Mouse (Mus musculus) right cerebral cortex, adult 18-20 months (tissue): ENCODE data around the gene Wrnip1.

Experiments used
- DNase-seq: peaks from one replicate; pipeline ENCODE4 v3.0.0; 2022; ENCODE audit warnings: mixed read lengths

The Wrnip1 gene

DNA sequence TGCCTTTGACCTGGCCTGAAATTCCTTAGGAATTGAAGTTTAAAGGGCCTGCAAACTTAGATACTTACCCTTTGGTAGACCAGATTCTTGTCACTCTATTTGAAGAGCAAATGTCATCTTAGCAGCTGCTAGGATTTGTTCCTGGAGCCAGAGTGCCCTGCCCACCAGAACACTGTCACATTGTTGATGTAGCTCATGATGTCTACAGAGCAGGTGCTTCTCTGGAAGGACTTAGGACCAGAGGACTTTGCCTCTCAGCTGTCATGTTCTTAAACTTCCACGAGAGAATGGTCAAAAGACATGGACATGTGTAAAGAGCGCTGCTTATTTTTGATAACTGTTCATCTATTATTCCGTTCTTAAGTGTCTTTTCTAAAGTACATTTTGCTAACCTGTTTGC, 17.4 kb downstream of the Wrnip1 start:
- DNase-seq, result no peak

DNA sequence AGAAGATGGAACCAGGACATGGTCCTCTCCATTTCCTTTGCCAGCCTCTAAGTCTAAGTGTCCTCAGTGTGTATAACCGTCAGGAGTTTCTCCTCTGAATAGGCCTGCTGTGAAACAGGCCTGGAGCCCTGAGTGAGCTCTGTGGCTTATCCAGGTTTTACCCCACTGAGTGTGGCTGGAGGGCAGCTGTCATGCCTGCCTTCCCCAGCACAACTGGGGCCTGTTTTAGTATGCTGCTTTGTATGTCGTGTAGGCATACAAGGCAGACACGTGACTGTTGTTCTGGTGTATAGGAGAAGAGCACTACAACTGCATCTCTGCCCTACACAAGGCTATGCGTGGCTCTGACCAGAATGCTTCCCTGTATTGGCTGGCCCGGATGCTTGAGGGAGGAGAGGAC, 18.1 kb downstream of the Wrnip1 start:
- no peak for DNase-seq

GRCm38 (mm10) chr13:32821671-32822070, 19.8 kb downstream of the Wrnip1 start:
- DNase-seq, result no peak

DNA sequence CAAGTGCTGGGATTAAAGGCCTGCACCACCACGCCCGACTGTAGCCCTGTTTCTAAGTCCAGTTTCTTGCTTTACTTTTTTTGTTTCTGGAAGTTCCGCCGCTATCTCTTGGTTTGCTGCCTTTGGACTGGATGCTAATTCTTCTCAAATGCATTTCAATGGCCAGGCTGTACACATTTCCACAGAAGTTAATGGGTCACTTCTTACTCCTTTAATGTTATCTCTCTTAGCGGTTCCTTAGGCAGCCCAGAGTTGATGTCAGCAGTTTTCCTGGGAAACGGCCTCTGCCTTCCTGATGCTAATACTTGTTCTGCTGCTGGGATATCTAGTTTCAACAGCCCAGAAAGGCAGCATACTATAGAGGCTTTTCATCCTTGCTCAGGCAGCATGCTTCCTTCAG, 21.3 kb downstream of the Wrnip1 start:
- no peak for DNase-seq

GRCm38 (mm10) chr13:32824377-32825330, 22.8 kb downstream of the Wrnip1 start:
- no peak for DNase-seq

DNA sequence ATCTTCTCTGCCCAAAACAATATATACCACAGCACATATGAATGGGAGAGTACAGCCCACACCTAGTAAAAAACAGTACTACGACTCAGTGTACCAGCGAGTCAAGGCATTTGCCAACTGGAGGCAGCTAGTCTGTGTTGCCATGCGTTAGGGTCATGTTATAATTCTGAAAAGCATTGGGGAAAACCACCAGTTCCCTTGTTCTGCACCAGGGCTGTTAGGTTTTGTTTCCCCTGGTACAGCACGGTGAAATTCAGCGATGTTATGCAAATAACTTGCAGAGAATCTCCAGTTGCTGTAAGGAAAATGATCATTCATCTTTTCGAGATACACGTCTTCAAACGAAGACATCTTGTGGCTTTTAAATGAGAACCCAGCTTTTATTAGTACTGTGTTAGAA, 23.7 kb downstream of the Wrnip1 start:
- DNase-seq, result no peak

DNA sequence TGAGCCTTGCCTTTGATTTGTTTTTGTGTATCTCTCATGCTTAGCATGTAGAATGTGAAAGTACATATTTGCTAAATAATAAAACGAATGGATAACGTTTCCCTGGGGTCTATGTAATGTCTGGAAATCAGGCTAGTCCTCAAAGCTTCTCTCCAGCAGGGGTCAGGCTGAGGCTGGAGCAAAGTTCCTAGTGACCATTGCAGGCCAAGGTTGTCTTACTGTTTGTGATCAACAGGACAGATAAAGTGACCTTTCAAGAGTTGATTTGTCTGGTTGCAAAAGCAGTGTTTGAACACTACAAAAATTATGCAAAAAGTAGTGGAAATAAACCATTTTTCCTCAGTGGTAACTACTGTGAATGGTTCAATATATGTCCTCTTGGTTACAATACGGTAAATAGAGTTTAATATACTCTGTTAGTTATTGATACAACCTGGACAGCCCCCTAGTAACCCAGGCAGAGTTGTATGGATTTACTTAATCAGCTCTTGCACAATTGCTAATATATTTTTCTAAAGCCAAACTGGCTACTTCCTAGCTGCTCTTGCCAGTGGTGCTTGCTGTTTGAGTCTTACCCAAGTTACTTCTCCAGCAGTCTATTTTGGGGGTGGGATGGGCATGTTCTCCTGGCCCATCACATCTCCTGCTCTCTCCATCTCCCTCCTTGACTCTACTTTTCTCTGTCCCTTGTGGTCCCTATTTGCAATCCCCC, 25.4 kb downstream of the Wrnip1 start:
- DNase-seq, result no peak

DNA sequence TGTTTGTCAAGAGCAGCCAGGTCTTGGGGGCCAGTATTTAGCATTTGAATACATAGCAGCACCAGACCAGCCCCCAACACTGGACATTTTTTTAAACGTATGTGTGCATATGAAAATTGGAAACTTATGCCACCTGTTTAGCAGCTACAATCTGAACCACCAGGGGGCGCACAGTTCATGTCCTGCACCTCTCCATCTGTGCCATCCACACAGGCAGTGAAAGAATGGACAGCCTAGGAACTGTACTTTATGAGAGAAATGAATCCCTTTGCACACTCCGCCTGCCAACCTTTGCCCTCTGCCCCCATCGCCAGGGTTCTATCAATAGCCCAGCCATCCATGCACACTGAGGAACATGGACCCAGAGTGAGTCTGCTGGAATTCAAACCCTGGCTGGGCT, 26.1 kb downstream of the Wrnip1 start:
- peak; percentile 33 for DNase-seq

DNA sequence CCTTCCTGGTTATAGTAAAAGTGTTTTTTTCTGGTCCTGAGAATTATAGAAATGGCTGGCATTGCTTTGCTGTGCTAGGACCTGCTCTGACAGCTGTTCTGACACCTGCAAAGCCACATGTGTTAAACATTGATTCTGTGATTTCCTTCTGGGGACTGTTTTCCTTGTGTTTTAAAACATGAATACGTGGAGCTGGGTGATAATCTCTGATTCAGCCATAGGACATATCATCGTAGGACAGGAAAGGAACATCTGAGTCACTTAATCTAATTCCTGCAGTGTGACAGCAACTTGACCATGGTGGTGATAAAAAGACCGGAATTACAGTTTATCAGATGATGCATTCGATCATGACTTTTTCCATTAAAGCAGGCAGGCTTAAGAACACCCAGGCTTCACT, 27.0 kb downstream of the Wrnip1 start:
- no peak for DNase-seq

GRCm38 (mm10) chr13:32831505-32832273, 29.9 kb downstream of the Wrnip1 start:
- no peak for DNase-seq

DNA sequence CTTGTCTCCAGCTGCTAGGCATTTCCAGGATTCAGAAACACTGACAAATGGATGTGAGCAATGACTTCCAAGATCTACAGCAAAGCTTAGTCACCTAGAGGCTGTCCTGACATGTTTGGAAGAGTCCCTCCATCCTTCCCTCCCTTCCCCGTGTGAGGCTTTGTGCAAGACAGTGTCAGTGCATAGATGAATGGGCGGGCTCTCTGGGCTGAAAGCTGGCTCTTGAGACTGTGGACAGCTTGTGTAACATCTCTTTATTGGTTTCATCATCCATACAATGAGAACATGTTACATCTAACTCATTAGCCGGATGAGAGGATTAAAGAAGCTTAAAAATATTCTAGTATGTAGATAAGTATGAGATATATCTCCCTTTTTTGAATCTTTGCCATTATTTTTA, 30.9 kb downstream of the Wrnip1 start:
- no peak for DNase-seq

- DNase-seq, result no peak
These were observed 31.4 kb downstream of the Wrnip1 start for GRCm38 (mm10) chr13:32833237-32833636.

DNA sequence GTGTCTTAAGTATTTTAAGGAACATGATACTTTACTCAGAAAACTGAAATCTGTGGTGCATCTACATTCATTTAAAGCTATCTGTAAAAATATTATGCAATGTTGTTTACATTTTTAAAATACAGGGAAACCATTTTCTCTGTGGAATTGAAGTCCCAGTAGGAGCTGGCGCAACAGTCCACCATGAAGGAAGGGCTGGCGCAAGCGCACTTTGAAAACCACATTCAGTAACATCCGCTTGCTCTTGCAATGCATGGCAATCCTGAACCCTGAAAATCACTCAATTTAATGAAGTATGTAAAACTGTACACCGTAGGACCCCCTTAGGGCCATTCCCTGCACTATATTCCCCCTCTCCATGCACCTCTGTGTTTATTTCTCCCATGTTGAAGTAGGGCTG, 32.7 kb downstream of the Wrnip1 start:
- DNase-seq, result no peak

DNA sequence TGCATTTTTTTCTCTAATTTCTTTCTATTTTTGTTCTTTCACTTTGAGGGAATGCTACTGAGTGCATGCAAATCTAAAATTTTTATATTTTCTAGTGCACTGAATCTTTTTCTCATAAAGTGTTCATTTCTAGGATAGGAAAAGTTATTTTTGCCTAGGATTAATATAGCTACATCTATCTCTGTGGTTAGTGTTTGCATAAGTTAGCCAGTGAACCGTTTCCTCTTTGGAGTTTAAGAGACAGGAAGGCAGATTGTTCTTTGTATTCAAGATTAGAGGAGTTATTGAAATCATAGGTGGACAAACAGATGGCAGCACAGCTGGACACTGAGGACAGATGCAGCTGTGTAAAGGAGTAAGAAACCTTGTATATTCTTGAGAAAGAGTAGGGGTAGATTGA, 37.5 kb downstream of the Wrnip1 start:
- DNase-seq, result no peak

DNA sequence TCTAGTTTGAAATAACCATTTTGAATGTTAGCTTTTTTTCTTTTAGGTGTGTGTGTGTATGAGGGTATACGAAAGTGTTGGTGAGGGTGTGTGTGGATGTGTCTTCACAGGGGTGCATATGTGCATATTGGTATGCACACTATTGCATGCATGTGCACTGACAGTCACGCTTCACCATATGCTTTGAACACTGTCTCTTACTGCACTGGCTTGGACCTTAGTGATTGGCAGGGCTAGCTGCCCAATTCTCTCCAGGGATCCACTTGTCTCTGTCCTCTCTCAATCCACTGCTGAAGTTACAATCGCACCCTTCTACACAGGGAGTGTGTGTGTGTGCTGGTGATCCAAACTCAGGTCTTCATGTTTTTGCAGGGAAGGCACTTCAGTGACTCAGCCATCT, 39.5 kb downstream of the Wrnip1 start:
- DNase-seq, result no peak

DNA sequence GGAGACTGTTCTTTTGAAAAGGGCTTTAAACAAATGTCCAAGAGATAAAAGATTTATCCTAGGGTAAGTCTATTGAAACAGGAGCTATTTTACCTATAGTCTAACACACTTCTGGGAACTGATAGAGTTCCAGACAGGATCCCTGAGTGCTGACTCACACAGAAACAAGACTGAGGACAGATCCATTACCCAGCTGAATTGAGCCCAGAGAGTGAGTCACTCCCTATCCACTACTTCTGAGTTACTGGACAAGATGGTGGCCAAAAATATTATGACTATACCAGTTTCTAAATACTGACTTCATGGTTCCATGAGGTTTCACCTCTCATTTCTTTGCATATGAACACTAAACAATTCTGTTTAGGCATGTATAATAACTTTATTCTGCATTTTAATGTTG, 44.4 kb downstream of the Wrnip1 start:
- no peak for DNase-seq

DNA sequence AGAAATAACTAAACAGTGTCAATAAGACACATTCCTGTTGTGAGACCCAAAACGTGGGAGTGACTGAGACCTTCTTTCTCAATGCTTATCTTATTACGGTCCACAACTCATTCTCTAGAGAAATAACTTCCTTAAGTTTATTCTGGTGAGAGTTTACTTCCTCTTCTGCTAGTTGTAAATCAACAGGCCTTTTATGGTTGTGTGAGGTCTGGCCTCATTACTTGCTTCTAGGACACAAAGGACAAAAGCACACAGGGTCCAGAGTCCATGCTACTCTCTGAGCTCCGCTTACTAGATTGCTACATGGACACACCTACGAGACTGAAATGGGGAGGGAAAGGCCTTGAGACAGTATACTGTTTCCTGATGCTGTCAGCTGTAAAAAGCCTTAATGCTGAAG, 47.3 kb downstream of the Wrnip1 start:
- no peak for DNase-seq

- no peak for DNase-seq
These were observed 47.8 kb downstream of the Wrnip1 start for GRCm38 (mm10) chr13:32849531-32850123.

- DNase-seq, result no peak
These were observed 48.3 kb downstream of the Wrnip1 start for GRCm38 (mm10) chr13:32850156-32850555.

- no peak for DNase-seq
These were observed 49.0 kb downstream of the Wrnip1 start, which contains the start of gene Serpinb1a for GRCm38 (mm10) chr13:32850668-32851404. Gene Serpinb1a, minus strand, starts transcription at chr13:32851185.

DNA sequence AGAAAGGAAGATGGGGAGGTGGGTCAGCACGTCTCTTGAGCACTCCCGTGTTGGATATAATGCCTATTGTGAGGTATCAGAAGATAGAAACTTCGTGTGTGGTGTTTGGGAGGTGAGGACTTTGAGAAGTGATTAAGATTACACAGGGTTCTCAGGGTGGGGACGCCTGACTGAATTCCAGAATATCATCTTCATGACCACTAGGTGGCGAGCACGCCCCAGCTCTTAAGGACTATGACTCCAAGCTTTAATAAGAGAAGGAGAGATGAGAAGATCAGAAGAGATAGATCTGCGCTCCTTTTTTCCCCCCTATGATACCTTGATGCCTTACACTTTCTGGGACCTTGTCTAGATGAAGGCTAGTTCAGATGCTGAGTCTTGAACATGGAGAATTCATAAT, 50.1 kb downstream of the Wrnip1 start:
- peak; percentile 32 for DNase-seq

DNA sequence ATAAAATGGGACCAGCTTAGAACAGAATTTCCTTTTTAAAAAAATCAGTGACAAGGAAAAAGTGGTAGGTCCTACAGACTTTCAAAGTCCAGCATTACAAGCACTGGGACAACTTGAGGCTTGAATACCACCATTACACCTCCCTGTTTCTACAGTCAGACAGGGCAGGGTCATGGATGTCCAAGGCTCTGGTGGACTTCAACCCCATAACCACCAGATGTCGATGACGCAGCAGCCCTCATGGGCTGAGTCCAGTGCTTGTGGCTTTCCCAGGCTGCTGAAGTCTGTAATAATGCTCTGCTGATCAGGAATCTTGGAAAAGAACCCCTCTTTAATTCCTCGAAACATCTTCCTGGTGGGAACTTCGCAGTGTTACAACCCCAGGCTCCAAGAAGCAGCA, 50.7 kb downstream of the Wrnip1 start:
- no peak for DNase-seq
